Mouse (Mus musculus): Measurements from ENCODE around the gene AC131692.1. TPM values are rescaled to one million over a fixed set of nuclear protein-coding genes. Genes with fewer than 3 reads are reported as not detected.
"Not testable (repeated sequence)": the region's sequence is repeated elsewhere in the genome, so short reads cannot be mapped to it uniquely, and the experiment has no call there.

The AC131692.1 gene
- polyA plus RNA-seq, 1 experiment from 2014 or later, result 0.26 TPM

GRCm38 (mm10) chr19:6130414-6131128 is 36.4 kb downstream of the AC131692.1 start:
- H3K9me3 ChIP-seq; H3K4me3 ChIP-seq; H3K27me3 ChIP-seq (ENCODE audit: insufficient read depth, poor library complexity, severe bottlenecking); DNase-seq (ENCODE audit: low spot score); H3K27ac ChIP-seq: not testable (repeated sequence)
- Histone ChIP-seq H3K36me3 (peaks cover 15% of the 10 kb centered on the region), H3K4me1 (peaks cover 10% of the 10 kb centered on the region)
- WGBS, result 63% methylated on average over 7 of the region's 7 CpGs

DNA sequence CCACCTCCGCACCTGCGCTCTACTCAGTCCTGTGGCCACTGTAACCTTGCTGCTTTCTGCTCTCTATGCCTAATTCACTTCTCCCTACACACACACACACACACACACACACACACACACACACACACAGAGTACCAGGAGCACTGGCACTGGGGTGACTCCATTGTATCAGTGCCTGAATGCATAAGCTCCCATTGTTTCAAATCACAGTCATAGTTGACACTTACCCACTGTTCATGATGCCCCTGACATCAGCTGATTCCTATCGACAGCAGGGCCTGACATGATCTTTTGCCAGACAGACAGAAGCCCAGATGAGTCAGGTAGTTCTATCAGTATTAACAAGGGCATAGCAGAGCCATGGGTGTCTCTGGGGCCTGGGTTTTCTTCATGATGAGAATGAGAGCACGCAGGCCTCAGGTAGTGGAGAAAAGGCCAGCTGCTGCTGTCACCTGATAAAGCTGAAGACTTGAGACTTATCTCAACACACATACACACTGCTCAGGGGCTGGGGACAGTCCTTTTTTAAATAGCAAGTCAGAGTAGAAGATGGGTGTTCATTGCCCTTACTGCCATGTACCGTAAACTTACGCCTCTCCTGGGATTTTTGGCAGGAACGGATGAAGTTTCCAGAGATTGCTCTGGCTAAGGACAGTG is 38.1 kb downstream of the AC131692.1 start:
- H3K9me3 ChIP-seq, result no peaks in the 10 kb centered on the region
- 78% methylated on average over 7 of the region's 7 CpGs for WGBS
- H3K27me3 ChIP-seq (ENCODE audit: insufficient read depth, poor library complexity, severe bottlenecking), result no peaks in the 10 kb centered on the region
- peaks cover 10% of the 10 kb centered on the region for H3K4me1 ChIP-seq
- DNase-seq (ENCODE audit: low spot score), result peak; percentile 90
- no peak overlapping the region for H3K4me3 ChIP-seq
- peaks cover 31% of the 10 kb centered on the region for H3K36me3 ChIP-seq
- peak overlapping the region; percentile 30; the same call in 1 of the 2 replicates for H3K27ac ChIP-seq

DNA sequence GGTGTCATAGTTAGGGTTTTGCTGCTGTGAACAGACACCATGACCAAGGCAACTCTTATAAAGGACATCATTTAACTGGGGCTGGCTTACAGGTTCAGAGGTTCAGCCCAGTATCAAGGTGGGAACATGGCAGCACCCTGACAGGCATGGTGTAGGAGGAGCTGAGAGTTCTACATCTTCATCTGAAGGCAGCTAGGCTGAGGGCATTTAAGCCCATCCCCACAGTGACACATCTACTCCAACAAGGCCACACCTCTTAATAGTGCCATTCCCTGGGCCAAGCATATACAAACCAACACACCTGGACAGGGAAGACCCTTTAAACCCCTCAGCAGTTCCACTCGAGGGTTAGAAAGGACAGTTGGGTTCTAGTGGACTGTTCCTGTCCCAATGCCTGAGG is 39.0 kb downstream of the AC131692.1 start:
- not testable (repeated sequence) for H3K27ac ChIP-seq; H3K4me3 ChIP-seq; H3K4me1 ChIP-seq; H3K9me3 ChIP-seq; H3K27me3 ChIP-seq (ENCODE audit: insufficient read depth, poor library complexity, severe bottlenecking); DNase-seq (ENCODE audit: low spot score)
- H3K36me3 ChIP-seq, result peaks cover 35% of the 10 kb centered on the region
- WGBS, result 50% methylated on average over 1 of the region's 1 CpGs

DNA sequence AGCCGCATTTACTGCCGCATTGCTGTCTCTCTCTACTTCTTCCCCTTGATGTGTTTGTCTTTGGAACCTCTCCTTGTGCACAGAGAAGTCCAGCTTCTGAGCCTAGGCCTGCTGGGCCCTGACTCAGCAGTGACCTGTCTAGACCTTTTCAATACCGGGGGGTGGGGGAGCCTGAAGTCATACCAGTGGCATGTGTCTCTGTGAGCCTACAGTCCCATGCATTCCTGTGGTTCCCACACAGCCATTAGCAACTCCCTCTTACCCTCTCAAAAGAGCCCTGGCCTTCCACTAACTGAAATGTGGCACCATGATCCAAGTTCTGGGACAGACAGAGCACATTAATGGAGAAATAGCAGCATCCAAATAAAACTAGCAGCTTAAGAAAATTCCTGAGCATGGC is 42.2 kb downstream of the AC131692.1 start:
- H3K9me3 ChIP-seq, result no peaks in the 10 kb centered on the region
- no peak overlapping the region for H3K27ac ChIP-seq
- 85% methylated on average over 3 of the region's 3 CpGs for WGBS
- no peak for DNase-seq (ENCODE audit: low spot score)
- H3K4me3 ChIP-seq, result no peak overlapping the region
- H3K4me1 ChIP-seq, result peaks cover 15% of the 10 kb centered on the region
- peaks cover 35% of the 10 kb centered on the region for H3K36me3 ChIP-seq
- H3K27me3 ChIP-seq (ENCODE audit: insufficient read depth, poor library complexity, severe bottlenecking), result no peaks in the 10 kb centered on the region

DNA sequence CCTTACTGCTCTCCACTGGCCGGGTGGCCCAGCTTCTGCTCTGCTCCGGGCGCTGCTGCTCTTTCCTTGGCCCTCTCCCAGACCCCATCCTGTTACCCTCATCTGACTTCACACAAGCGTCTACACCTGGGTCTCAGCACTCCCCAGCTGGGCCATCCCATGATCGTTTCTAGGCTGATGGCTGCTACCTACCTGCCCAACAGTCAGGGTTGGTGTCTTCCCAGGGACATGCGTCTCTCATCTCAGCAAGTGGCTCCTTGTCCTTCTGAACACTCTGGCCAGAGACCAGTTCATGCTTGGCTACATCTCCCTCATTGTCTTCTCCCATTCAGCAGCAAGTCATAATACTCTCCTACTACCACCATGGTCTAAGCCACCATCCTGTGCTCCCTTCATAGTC is 45.5 kb downstream of the AC131692.1 start:
- H3K4me1 ChIP-seq, result peaks cover 17% of the 10 kb centered on the region
- H3K4me3 ChIP-seq, result peak overlapping the region; percentile 85
- H3K36me3 ChIP-seq, result peaks cover 29% of the 10 kb centered on the region
- 94% methylated on average over 6 of the region's 6 CpGs for WGBS
- H3K9me3 ChIP-seq, result no peaks in the 10 kb centered on the region
- no peak for DNase-seq (ENCODE audit: low spot score)
- peak overlapping the region; percentile 98 for H3K27ac ChIP-seq
- no peaks in the 10 kb centered on the region for H3K27me3 ChIP-seq (ENCODE audit: insufficient read depth, poor library complexity, severe bottlenecking)

DNA sequence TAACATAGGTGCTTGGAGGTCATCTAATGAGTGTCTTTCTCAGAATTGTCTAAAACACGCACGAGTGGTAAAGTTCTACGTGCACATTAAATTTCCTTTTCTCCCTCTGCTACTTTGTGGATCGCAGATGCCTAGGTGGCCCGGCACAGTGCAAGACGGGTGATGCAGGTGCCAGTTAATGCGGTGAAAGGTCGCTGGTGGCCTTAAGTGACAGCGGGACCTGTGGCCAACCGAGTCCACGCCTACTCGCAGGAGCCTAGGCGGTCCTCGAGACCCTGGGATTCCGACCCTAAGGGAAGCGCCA is 46.1 kb downstream of the AC131692.1 start:
- WGBS, result 8% methylated on average over 16 of the region's 16 CpGs
- H3K4me3 ChIP-seq, result peak overlapping the region; percentile 85
- DNase-seq (ENCODE audit: low spot score), result no peak
- H3K9me3 ChIP-seq, result no peaks in the 10 kb centered on the region
- H3K27me3 ChIP-seq (ENCODE audit: insufficient read depth, poor library complexity, severe bottlenecking), result no peaks in the 10 kb centered on the region
- H3K27ac ChIP-seq, result peak overlapping the region; percentile 98
- H3K4me1 ChIP-seq, result peaks cover 17% of the 10 kb centered on the region
- H3K36me3 ChIP-seq, result peaks cover 23% of the 10 kb centered on the region

GRCm38 (mm10) chr19:6140678-6141393 is 46.6 kb downstream of the AC131692.1 start, which contains the start of gene Batf2:
TSS of gene Batf2 (plus strand) at chr19:6140983.
- under 1% methylated on average over 67 of the region's 68 CpGs for whole genome bisulfite sequencing
- H3K27me3 ChIP-seq (ENCODE audit: insufficient read depth, poor library complexity, severe bottlenecking), result no peaks in the 10 kb centered on the region
- H3K27ac ChIP-seq, result peak within 1 kb of the TSS; percentile 98
- peak within 1 kb of the TSS; percentile 85 for H3K4me3 ChIP-seq
- peaks cover 17% of the 10 kb centered on the region for H3K4me1 ChIP-seq
- H3K36me3 ChIP-seq, result peaks cover 18% of the 10 kb centered on the region
- H3K9me3 ChIP-seq, result no peaks in the 10 kb centered on the region
- DNase-seq (ENCODE audit: low spot score), result peak; percentile 98

DNA sequence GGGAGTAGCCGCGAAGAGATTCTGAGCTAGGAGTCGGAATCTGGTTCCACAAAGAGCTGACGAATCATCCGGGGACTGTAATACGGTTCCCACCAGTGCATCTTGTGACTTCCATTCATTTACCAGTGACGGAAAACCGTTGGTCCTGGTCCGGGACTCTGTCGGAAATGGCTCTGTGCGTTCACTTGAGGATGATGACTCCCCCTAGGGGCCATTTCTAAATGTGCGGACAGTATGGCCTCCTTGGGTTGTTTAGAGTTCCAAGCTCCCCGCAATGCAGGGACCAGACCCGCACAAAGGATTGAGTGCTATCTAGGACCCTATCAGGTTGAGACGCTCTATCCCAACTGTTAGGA is 47.2 kb downstream of the AC131692.1 start, which contains the start of gene Arl2:
Arl2 (minus strand) TSS at position 155 of the 356 bp plus-strand sequence.
- H3K4me3 ChIP-seq, result peak within 1 kb of the TSS; percentile 85
- peak; percentile 93 for DNase-seq (ENCODE audit: low spot score)
- WGBS, result 0% methylated on average over 15 of the region's 15 CpGs
- H3K36me3 ChIP-seq, result peaks cover 13% of the 10 kb centered on the region; the same call in 1 of the 2 replicates
- no peaks in the 10 kb centered on the region for H3K27me3 ChIP-seq (ENCODE audit: insufficient read depth, poor library complexity, severe bottlenecking)
- H3K27ac ChIP-seq, result peak within 1 kb of the TSS; percentile 98
- no peaks in the 10 kb centered on the region for H3K9me3 ChIP-seq
- peaks cover 17% of the 10 kb centered on the region for H3K4me1 ChIP-seq

DNA sequence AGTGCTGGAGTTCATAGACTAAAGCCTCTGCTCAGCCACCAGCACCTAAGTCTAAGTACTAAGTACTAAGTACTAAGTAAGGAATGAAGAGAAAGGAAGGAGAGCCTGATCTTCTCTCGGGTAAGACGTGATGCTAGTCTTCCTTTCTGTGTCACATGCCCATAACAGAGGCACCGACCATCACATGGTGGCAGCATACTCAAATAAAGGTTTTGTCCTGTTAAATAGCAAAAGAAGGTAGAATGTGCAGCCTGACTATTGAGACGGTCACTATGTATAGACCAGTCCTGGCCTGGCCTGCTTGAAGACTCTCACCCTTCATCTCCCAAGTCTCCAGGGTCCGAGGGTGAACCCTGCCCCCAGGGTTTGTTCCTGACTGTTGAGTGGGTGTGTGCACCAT is 50.6 kb downstream of the AC131692.1 start:
- 72% methylated on average over 5 of the region's 5 CpGs for WGBS
- no peak overlapping the region for H3K27ac ChIP-seq
- H3K4me3 ChIP-seq, result no peak overlapping the region
- no peaks in the 10 kb centered on the region for H3K9me3 ChIP-seq
- no peaks in the 10 kb centered on the region for H3K27me3 ChIP-seq (ENCODE audit: insufficient read depth, poor library complexity, severe bottlenecking)
- DNase-seq (ENCODE audit: low spot score), result no peak
- peaks cover 12% of the 10 kb centered on the region for H3K4me1 ChIP-seq
- no peaks in the 10 kb centered on the region for H3K36me3 ChIP-seq

Small RNAs within 50 kb of the gene (microRNA-seq; reads per million reads assigned to microRNA genes)
- gene Mir6988, result 1.5 reads per million

Other genes with a start within 250 kb of the AC131692.1 start
- 40.6 and 46.3 TPM in 2 replicates for gene Frmd8, start 219.1 kb upstream of the AC131692.1 start, polyA plus RNA-seq (2016; fragmentation: Nextera tagmentation; extraction: Ambion mirVana)
- 2.1 and 2.5 TPM in 2 replicates for gene Slc25a45, start 216.6 kb upstream of the AC131692.1 start, polyA plus RNA-seq (2016; fragmentation: Nextera tagmentation; extraction: Ambion mirVana)
- 2.4 and 2.9 TPM in 2 replicates for gene Tigd3, start 200.3 kb upstream of the AC131692.1 start, polyA plus RNA-seq (2016; fragmentation: Nextera tagmentation; extraction: Ambion mirVana)
- gene Dpf2, start 181.4 kb upstream of the AC131692.1 start, polyA plus RNA-seq (2016; fragmentation: Nextera tagmentation; extraction: Ambion mirVana), result 134 and 150 TPM in 2 replicates
- gene Cdc42ep2, start 169.6 kb upstream of the AC131692.1 start, polyA plus RNA-seq (2016; fragmentation: Nextera tagmentation; extraction: Ambion mirVana), result 5.9 and 7.4 TPM in 2 replicates
- 70.0 and 80.7 TPM in 2 replicates for gene Pola2, start 130.2 kb upstream of the AC131692.1 start, polyA plus RNA-seq (2016; fragmentation: Nextera tagmentation; extraction: Ambion mirVana)
- not detected in 2 replicates for gene Slc22a20, start 108.3 kb upstream of the AC131692.1 start, polyA plus RNA-seq (2016; fragmentation: Nextera tagmentation; extraction: Ambion mirVana)
- gene Capn1, start 78.5 kb upstream of the AC131692.1 start, polyA plus RNA-seq (2016; fragmentation: Nextera tagmentation; extraction: Ambion mirVana), result 7.3 and 7.4 TPM in 2 replicates
- gene Syvn1, start 47.8 kb upstream of the AC131692.1 start, polyA plus RNA-seq (2016; fragmentation: Nextera tagmentation; extraction: Ambion mirVana), result 25.4 and 31.0 TPM in 2 replicates
- gene Mrpl49, start 36.6 kb upstream of the AC131692.1 start, polyA plus RNA-seq (2016; fragmentation: Nextera tagmentation; extraction: Ambion mirVana), result 71.4 and 85.0 TPM in 2 replicates
- 570 and 662 TPM in 2 replicates for gene Fau, start 36.6 kb upstream of the AC131692.1 start, polyA plus RNA-seq (2016; fragmentation: Nextera tagmentation; extraction: Ambion mirVana)
- gene Znhit2, start 33.2 kb upstream of the AC131692.1 start, polyA plus RNA-seq (2016; fragmentation: Nextera tagmentation; extraction: Ambion mirVana), result 26.9 and 33.4 TPM in 2 replicates
- 13.7 and 18.8 TPM in 2 replicates for gene Tm7sf2, start 26.0 kb upstream of the AC131692.1 start, polyA plus RNA-seq (2016; fragmentation: Nextera tagmentation; extraction: Ambion mirVana)
- 57.3 and 60.5 TPM in 2 replicates for gene Vps51, start 17.2 kb upstream of the AC131692.1 start, polyA plus RNA-seq (2016; fragmentation: Nextera tagmentation; extraction: Ambion mirVana)
- gene Tmem262, start 14.4 kb upstream of the AC131692.1 start, polyA plus RNA-seq (2016; fragmentation: Nextera tagmentation; extraction: Ambion mirVana), result not detected in 2 replicates
- gene Gm28374, start 12.2 kb upstream of the AC131692.1 start, polyA plus RNA-seq (2016; fragmentation: Nextera tagmentation; extraction: Ambion mirVana), result 1.1 and 1.5 TPM in 2 replicates
- gene Zfpl1, start 9.5 kb upstream of the AC131692.1 start, polyA plus RNA-seq (2016; fragmentation: Nextera tagmentation; extraction: Ambion mirVana), result 63.4 and 71.3 TPM in 2 replicates
- gene Cdca5, start 9.4 kb upstream of the AC131692.1 start, polyA plus RNA-seq (2016; fragmentation: Nextera tagmentation; extraction: Ambion mirVana), result 38.9 and 43.5 TPM in 2 replicates
- gene Naaladl1, start 11.4 kb downstream of the AC131692.1 start, polyA plus RNA-seq (2016; fragmentation: Nextera tagmentation; extraction: Ambion mirVana), result 0.52 and 0.59 TPM in 2 replicates
- gene Sac3d1, start 24.2 kb downstream of the AC131692.1 start, polyA plus RNA-seq (2016; fragmentation: Nextera tagmentation; extraction: Ambion mirVana), result 42.3 and 57.9 TPM in 2 replicates
- 22.4 and 25.8 TPM in 2 replicates for gene Snx15, start 33.9 kb downstream of the AC131692.1 start, polyA plus RNA-seq (2016; fragmentation: Nextera tagmentation; extraction: Ambion mirVana)
- gene Batf2, start 46.6 kb downstream of the AC131692.1 start, polyA plus RNA-seq (2016; fragmentation: Nextera tagmentation; extraction: Ambion mirVana), result not detected in 2 replicates
- gene Arl2, start 47.1 kb downstream of the AC131692.1 start, polyA plus RNA-seq (2016; fragmentation: Nextera tagmentation; extraction: Ambion mirVana), result 91.2 and 105 TPM in 2 replicates
- gene Majin, start 90.0 kb downstream of the AC131692.1 start, polyA plus RNA-seq (2016; fragmentation: Nextera tagmentation; extraction: Ambion mirVana), result not detected in 2 replicates
- gene Gpha2, start 132.0 kb downstream of the AC131692.1 start, polyA plus RNA-seq (2016; fragmentation: Nextera tagmentation; extraction: Ambion mirVana), result 0.24 TPM in 1 of 2 replicates, not detected in the other
- gene Ppp2r5b, start 141.5 kb downstream of the AC131692.1 start, polyA plus RNA-seq (2016; fragmentation: Nextera tagmentation; extraction: Ambion mirVana), result 21.2 and 25.7 TPM in 2 replicates
- 10.8 and 11.6 TPM in 2 replicates for gene Atg2a, start 147.2 kb downstream of the AC131692.1 start, polyA plus RNA-seq (2016; fragmentation: Nextera tagmentation; extraction: Ambion mirVana)
- 89.6 and 101 TPM in 2 replicates for gene Ehd1, start 182.3 kb downstream of the AC131692.1 start, polyA plus RNA-seq (2016; fragmentation: Nextera tagmentation; extraction: Ambion mirVana)
- 0.33 and 0.38 TPM in 2 replicates for gene Cdc42bpg, start 212.0 kb downstream of the AC131692.1 start, polyA plus RNA-seq (2016; fragmentation: Nextera tagmentation; extraction: Ambion mirVana)
- gene Men1, start 240.6 kb downstream of the AC131692.1 start, polyA plus RNA-seq (2016; fragmentation: Nextera tagmentation; extraction: Ambion mirVana), result 67.2 and 80.8 TPM in 2 replicates
- gene Map4k2, start 246.7 kb downstream of the AC131692.1 start, polyA plus RNA-seq (2016; fragmentation: Nextera tagmentation; extraction: Ambion mirVana), result 12.5 and 15.0 TPM in 2 replicates